Mouse (Mus musculus) fat pad, adult 2 months (tissue): ENCODE results near the gene Bcl9.

ENCODE experiments used
- DNase-seq: peaks from one replicate; pipeline ENCODE4 v3.0.0-alpha.2; 2011; ENCODE audit warnings: low read depth, low spot score; ENCODE audit errors: extremely low read depth

Gene Bcl9

GRCm38 (mm10) chr3:97298856-97299465 is 1.2 kb upstream of the Bcl9 start:
- no peak for DNase-seq

- DNase-seq: no peak
These were observed 670 bp downstream of the Bcl9 start for GRCm38 (mm10) chr3:97296941-97297552.

DNA sequence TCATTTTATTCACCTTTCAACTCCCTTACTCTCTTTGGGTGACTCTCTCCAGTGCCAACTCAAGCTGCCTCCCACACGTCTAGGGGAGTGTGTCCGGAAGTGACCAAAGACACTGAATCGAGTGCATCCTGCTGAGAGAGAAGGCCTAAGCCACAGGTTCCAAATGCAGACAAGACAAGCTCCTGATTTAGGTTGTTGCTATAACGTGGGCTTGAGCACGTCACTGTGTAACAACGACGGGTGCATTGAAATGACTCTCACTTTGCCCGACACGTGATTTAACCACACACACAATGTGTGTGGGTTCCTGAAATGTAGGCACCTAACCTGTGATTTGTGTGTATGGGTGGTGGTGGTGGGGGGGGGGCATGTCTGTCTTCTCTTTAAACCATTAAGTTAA is 3.4 kb downstream of the Bcl9 start:
- no peak for DNase-seq

- no peak for DNase-seq
These were observed 12.8 kb downstream of the Bcl9 start for GRCm38 (mm10) chr3:97284878-97285277.

DNA sequence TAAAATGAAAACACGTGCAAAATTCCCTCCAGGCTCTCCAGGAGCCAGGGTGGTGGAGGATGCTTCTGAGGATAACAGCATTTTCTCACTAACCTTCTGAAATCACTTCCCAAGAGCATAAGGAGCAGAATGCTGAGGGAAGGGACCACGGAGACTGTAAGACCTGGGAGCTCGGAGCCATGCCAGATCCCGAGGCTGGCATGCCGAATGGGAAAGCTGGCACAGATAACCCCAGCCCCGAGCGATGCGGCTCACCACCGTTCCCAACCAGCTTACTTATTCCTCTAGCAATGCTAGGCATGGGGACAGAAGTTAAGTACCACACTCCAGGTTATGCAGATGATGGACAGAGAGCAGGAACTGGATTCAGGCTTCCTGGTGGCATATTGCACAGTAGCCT is 13.7 kb downstream of the Bcl9 start:
- no peak for DNase-seq

- no peak for DNase-seq
These were observed 16.3 kb downstream of the Bcl9 start for GRCm38 (mm10) chr3:97281426-97281825.

DNA sequence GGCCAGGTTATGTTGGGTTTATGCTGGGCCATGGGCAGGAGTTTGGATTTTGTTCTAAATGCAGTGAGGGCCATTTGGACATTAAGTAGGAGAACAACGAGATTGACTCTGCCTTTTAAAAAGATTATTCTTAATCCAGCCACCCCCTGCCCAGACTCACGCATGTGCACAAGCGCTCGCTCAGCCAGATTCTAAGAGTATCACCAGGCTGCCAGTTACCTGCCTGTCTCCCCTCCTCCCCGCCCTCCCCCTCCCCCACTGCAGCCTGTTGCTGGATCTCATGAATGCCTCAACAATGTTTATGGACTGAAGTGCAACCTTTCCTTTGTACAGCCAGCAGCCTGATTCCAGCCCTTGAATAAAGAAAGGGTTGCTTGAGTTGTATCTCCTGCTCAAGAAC is 22.0 kb downstream of the Bcl9 start:
- no peak for DNase-seq

DNA sequence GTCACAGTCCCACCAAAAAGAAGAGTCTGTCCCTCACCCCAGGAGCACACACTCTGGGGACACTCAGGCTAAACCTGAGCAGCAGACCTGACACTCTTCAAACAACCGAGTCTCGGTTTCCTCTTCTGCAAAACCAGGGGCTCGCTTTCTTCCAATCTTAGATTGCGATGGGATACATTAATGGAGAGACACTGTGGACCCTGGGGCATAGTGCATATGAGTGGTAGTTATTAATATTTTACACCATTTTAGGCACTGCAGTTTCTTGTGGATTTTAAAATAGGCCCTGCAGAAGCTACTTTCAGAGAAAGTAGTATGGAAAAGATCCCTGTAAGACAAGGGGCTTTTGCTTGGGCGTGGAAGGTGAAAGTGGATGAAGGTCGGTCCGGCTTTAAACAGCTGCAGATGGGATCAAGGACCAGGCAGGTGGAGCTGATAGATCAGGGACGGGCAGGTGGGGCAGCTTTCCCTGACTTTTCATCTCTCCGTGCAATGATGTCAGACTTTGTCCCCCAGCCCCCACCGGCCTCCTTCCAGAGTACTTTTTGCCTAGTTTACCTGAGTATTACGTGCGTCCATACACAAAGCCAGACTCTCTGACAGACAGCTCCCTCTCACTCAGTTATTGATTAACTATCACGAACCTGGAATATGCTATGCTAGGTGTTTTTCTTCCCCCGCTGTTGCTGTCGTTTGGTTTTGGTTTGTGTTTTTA is 23.0 kb downstream of the Bcl9 start:
- DNase-seq: no peak

GRCm38 (mm10) chr3:97273876-97274275 is 23.8 kb downstream of the Bcl9 start:
- DNase-seq: no peak

- no peak for DNase-seq
These were observed 31.9 kb downstream of the Bcl9 start for GRCm38 (mm10) chr3:97265667-97266415.

- no peak for DNase-seq
These were observed 35.5 kb downstream of the Bcl9 start for GRCm38 (mm10) chr3:97262235-97262634.

DNA sequence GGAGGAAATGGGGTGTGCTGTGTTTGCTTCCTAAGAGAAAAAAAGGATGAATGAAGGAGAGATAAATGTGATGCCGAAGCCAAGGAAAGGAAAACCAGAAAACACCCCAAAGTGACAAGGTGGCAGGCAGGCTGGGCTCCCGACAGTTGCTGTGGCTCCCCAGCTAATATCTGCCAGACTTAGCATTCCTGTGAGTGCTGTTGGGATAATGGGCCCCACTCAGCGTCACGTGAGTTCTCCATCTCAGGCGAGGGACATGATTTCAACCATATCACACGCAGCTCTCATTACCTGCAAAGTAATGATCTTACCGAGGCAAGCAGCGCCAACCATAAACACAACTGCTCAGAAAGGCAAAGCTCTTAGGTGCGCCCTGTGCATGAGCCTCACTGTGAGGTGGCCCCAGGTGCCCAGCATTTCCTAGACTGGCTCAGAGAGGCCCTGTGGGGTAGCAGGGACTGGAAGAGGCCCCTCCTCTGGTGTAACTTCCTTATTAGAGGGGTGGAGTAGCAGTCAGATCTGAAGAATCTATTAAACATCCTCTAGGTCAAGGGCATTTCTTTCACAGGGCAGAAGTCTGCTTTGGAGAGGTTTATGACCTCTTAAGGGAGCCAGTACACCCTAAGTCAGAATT is 41.9 kb downstream of the Bcl9 start:
- no peak for DNase-seq

DNA sequence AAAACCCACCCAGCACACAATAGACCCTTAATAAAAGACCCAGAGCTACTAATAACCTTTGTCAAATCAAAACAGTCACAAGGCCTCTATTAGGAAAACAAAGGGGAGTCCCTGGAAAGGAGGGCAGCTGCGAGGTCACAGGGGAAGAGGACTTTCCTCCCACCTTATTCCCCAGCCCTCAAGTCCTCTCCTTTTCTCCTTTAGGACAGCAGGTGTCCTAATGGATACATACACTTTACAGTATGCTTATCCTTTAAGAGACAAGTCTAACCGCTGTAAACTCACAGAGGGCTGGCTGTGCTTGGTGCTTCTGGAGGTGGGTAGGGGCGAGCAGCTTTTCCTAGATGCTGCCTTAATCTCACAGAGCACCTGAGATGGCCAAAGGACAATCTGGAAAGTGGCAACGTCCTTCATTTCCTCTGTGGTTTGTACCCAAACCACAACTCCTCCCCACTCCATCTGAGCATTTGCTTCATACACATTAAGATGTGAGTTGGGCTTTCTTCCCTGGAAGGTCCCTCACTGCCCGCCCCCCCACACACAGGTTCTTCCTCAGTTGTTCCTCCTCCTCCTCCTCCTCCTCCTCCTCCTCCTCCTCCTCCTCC is 42.8 kb downstream of the Bcl9 start:
- no peak for DNase-seq

DNA sequence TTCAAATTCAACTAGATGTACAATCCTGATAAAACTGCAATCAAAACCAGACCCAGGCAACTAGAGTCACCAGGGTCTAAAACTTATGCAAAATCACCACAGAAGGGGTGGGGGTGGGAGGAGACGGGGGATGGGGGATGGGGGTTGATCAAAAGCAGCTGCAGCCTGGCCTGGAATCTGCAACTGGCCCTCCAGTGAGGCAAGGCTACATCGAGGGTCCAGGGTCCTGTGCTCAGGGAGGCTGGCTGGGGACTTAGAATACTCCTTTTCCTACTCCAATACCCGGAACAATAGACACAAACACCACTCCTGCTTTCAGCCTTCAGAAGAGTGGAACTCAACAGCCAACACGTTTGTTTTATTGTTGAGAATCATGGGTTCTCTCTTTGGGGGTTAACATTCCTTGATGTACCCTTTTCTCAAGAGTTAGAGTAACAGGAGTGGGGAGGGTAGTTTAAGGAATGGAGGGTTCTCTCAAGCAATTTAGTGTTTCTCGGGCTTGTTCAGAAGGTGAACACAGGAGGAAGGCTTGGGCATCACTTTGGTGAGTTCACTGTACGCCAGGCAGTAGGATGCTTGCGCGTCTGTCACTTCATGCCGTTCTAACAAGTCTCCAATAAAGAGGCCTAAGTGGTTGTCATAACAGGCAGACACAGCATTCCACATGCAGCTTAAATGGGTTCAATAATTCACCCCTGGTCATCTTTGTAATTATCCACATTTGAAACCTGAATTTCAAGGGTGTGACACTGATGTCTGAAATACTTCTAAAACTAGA is 43.7 kb downstream of the Bcl9 start:
- no peak for DNase-seq

DNA sequence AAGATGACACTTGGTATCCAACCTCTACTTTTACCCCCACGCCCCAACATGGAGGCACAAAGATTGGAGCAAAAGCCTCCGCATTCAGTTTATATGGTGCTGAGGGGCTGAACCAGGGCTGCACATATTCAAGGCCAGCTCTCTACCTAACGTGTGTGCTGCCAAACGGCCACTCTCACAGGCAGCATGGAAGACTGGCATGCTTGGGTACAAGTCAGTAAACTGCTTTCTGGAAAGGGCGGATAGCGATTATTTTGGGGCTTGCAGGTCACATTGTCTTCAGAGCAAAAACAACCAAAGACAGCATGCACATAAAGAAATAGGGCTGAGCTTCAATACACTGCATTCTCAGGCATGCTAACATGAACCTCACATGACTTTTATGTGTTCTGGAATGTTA is 44.8 kb downstream of the Bcl9 start:
- no peak for DNase-seq

- DNase-seq: no peak
These were observed 55.0 kb downstream of the Bcl9 start for GRCm38 (mm10) chr3:97242629-97243167.

DNA sequence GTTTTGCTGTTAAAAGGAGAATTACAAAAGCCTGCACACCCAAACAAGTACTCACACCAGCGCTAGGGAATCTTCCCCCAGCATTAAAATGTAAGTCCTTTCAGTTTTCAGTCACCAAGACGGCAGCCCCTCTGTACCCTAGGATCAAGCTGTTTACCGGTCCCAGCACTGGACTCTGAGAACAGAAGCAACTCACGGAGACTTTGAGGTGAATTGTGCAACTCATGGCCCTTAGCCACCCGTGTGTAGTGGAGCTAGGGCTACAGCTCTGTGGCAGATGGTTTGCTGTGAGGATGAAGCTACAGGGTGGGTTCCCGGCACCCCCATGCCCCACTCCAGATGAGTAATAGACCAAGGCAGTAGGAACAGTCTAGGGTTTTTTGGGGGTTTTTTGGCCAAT is 55.9 kb downstream of the Bcl9 start:
- no peak for DNase-seq

- DNase-seq: no peak
These were observed 57.9 kb downstream of the Bcl9 start for GRCm38 (mm10) chr3:97239793-97240192.

- no peak for DNase-seq
These were observed 58.4 kb downstream of the Bcl9 start for GRCm38 (mm10) chr3:97239316-97239715.

GRCm38 (mm10) chr3:97238521-97238920 is 59.2 kb downstream of the Bcl9 start:
- no peak for DNase-seq
